Mouse (Mus musculus) stomach, postnatal 0 days (tissue): ENCODE data around the gene Ap1m1.

ENCODE experiments used
- CTCF ChIP-seq: IDR thresholded peaks from 2 replicates; pipeline ENCODE4 v1.5.1; 2016; ENCODE audit warnings: antibody characterized with exemption, low read depth, mild to moderate bottlenecking, moderate library complexity
- EP300 ChIP-seq: optimal IDR thresholded peaks from 2 replicates; pipeline ENCODE3; 2016; ENCODE audit warnings: antibody characterized with exemption

DNA sequence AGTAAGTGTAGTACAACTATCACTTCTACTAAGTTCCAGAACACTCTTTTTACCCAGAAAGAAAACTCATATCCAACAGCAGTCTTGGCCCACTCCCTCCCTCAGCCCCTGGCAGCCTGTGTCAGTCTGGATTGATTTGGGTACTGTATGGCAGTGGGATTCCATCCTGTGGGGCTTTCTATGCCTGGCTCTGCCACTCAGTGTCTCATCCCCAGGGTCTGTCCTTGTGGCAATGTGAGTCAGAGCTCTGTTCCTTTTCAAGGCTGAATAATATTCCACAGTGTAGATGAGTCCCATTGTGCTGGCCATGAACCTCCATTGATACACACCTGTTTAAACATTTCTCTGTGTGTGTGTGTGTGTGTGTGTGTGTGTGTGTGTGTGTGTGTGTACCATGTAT is 26.9 kb downstream of the Ap1m1 start:
- TF ChIP-seq CTCF (no peak), EP300 (no peak)
